Mouse (Mus musculus) T-helper 2 cell (primary cell): ENCODE measurements around the gene Pnpla8.

Experiments used
- in situ Hi-C: fragments of 300-600 bp; cut with MboI, MseI; formaldehyde crosslinking; loops from one replicate; pipeline ENCODE4 v1.15.1; 2025; ENCODE audit warnings: high pct_unique_total_duplicates

Gene Pnpla8

DNA sequence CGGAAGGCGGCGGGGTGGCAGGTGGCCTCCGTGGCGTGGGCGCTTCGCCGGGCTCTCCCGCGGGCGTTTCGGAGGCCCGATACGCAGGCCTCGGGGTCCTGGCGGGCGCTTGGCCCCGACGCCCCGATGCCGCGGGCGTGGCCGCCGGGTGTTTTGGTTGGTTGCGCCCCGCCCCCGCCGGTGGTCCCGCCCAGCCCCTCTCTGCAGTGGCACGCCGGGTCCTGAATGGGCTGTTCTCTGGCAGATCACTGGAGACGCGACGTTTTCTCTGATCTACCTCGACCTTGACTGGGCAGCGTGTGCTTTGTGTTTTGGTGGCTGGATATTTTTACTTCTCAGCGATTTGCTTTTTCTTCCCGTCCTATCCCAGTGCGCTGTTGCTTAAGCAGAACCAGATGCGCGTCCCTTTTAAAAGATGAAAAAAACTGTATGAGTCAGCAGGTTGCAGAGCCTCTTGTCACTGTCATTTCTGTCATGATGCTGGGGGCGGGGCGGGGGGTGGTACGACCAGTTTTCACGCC is 48.2 kb downstream of the Pnpla8 start:
- in situ Hi-C loops = loop anchor here (5.0 kb wide), 1 partner anchor 57 kb away; the partner anchor contains the start of gene Dnajb9

DNA sequence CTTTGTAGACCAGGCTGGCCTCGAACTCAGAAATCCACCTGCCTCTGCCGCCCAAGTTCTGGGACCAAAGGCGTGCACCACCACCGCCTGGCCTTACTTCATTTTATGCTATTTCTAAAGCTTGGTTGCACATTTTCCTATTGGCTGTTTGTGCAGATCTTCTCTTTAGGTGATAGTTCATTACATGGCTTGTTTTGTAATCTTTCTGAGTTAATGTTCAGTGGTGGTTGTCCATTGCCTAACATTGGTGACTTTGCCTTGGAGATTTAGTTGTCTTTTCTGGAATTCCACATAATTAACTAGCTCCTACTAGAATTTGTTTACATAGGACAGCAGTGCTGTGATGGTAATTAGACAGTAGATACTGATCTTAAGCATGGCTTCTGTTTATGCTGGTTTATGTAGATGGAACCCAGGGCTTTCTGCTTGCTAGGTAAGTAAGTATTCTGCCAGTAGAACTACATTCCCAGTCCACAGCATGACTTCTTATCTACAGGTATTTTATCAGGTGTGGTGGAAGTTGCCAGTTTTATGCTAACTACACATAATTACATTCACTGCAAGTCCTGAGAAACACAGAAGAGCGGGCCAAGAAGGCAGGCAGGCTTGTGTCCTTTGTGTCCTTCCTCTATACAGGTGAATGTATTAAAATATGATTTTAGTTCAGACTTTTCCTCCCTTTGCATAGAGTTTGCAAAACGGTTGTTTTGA is 53.1 kb downstream of the Pnpla8 start:
- in situ Hi-C loops = no loop called here

DNA sequence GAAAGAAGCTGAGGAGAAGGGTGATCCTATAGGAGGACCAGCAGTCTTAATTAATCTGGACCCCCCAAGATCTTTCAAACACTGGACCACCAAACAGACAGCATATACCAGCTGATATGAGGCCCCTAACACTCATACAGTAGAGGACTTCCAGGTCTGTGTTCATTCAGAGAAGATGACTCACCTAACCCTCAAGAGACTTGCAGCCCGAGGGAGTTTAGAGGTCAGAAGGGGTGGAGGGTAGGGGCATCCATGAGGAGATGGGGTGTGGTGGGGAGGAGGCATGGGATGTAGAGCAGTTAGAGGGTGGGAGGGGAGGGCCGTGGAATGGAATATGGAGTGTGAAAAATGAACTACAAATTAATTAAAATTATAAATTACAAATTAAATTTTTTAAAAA is 59.0 kb downstream of the Pnpla8 start:
- in situ Hi-C loops = loop anchor here (25.0 kb wide), 1 partner anchor 257 kb away; no protein-coding TSS in a partner anchor

DNA sequence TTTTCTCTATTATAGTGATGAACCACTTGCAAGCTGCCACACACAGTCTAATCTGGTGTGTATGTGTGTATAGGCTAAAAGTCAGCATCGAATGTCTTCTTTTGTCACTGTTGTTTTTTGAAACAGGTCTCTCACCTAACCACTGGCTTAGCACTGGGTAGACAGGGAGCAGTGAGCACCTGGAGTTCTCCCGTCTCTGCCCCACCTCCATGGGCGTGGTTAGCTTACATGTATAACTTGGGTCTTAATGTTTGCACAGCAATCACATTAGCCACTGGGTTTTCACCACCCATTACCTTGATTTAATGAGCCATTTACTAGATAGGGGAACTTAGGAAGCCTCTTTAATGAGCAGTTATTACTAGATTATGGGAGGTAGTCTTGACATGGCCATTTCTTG is 60.4 kb downstream of the Pnpla8 start:
- in situ Hi-C loops = loop anchor here (25.0 kb wide), 1 partner anchor 256 kb away; no protein-coding TSS in a partner anchor

DNA sequence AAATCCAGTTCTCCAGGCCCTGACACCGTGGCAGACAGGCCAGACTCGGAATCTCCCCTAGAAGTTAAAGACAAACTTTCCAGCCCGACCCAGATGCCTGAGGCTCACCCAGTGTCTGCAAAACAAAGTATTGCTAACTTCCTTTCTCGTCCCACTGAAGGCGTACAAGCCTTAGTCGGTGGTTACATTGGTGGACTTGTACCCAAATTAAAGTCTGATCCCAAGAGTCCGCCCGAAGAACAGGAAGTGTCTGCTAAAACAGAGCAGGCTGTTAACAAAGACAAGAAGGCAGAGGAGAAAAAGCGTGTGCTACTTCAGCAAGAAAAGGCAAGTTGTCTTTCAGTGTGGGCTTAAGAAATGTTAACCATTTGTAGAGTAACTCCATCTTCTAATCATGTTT is 62.2 kb downstream of the Pnpla8 start:
- in situ Hi-C loops = loop anchor here (25.0 kb wide), 1 partner anchor 254 kb away; no protein-coding TSS in a partner anchor

DNA sequence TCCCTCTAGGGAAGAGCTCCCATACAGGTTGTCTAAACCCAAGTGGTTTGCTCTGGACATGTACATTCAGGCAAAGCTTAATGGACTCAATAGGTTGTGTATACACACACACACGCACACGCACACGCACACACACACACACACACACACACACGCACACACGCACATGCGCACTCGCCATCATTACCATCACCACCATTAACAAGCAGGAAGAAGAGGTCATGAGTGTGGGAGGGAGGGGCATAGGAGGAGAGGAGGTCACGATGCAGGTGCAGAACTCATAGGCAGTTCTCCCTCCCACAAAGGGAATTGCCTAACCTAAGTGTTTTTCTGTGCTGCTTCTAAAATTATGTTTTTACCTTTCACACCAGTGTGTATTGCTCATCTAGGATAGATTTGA is 65.8 kb downstream of the Pnpla8 start:
- in situ Hi-C loops = loop anchor here (25.0 kb wide), 1 partner anchor 250 kb away; no protein-coding TSS in a partner anchor

DNA sequence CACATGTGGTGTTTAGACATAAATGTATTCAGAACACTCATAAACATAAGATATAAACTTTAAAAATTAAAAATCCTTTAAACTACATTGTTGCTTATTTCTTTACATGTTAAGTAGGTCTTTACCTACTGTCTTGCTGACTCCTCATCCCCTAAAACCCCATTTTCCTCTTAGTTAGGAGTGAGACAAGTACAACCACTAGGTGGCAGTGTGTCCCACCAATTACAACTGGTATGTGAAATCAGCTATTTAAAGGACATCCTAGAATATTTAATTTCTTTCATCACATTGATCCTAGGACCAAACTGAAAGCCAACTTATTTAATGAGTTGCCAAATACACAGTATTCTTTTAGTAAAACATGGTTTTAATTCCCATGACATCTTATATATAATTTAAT is 71.1 kb downstream of the Pnpla8 start:
- in situ Hi-C loops = loop anchor here (25.0 kb wide), 1 partner anchor 245 kb away; no protein-coding TSS in a partner anchor

DNA sequence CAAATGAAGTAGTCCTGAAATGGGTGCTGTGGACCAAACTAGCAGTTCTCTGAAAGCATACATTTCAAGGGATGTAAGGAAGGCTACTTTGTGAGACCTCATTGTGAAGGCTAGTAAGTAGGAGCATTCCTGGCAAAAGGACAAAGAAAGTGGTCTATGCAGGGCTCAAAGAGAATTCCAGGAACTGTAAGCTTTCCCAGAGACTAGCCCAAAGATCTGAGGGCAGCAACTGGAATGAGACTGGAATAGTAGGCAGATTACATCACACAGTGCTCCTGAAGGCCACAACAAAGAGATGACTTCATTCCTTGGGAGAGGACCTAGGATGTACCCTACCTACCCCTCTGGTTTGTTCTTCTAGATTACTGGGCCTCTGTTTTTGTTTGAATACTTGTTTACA is 79.6 kb downstream of the Pnpla8 start:
- in situ Hi-C loops = no loop called here

DNA sequence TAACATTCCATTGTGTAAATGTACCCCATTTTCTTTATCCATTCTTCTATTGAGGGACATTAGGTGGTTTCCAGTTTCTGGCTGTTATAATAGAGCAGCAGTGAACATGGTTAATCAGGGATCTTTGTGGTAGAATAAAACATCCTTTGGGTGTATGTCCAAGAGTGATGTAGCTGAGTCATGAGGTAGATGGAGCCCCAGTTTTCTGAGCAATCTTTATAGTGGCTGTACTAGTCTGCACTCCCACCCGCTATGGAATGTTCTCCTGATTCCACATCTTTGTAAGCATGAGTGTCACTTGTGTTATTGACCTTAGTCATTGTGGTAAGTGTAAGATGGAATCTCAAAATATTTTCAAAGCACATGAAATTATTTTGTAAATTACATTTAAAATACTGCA is 82.8 kb downstream of the Pnpla8 start:
- in situ Hi-C loops = no loop called here

DNA sequence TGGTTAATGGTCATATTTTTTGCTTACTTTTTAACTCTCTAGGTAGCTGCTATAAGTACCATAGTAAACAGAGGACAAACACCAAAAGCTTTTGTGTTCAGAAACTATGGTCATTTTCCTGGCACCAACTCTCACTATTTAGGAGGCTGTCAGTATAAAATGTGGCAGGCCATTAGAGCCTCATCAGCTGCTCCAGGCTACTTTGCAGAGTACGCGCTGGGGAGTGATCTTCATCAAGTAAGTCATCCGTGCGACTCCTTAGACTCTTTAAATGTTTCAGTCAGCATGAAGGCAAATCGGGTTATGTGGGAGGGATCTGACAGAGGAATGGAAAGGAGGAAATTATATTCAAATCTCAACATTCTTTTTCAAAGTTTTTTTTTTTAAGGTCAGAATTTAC is 83.7 kb downstream of the Pnpla8 start:
- in situ Hi-C loops = no loop called here

DNA sequence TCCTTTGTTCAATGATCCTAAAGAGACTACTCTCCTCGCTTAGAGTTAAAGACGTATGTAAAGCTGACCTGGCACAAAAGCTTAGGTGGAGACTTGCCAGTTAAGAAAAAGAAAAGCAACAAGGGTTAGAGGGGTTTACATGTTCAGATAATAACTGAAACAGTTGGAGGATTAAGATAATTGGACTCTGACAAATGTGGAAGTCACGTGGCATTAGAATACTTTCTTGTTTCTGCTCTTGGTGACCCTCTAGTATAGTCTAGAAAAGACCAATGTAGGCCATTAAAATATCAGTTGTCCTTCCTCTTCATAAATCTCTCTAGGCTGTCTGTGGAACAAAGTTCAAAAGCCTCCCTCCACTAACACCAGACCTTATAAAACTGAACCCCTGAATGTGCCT is 87.1 kb downstream of the Pnpla8 start:
- in situ Hi-C loops = no loop called here

DNA sequence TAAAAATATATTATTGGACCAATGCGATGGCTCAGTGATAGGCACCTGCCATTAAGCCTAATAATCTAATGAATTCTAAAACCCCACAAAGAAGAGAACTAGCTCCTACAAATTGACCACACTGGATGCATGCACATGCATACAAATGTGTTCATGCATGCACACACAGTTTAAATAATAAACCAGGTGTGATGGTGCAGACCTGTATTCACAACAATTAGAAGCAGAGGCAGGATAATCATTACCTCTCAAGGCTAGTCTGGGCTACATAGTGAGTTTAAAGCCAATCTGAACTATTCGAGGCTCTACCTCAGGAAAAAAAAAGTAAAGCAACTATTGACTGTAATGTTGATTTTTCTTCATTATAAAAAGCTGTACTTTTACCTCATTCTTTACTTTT is 94.0 kb downstream of the Pnpla8 start:
- in situ Hi-C loops = no loop called here

DNA sequence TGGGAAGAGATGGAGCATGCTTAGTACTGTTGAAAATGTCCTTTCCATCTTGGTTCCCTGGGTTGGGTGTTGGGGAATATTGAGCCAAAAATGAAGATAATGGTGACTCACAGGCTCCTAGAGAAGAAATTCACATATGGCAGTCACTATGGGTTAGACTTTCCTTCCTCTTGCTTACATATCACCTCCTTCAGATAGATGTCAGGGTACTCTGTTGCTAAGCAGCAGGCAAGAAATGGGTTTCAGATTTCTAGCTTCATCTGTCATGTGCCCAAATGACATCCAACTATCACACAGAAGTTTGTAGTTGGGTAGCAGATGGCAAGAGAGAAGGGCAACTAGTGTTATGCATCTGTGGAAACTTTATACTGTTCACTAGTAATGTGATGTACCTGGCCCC is 103.9 kb downstream of the Pnpla8 start:
- in situ Hi-C loops = no loop called here

DNA sequence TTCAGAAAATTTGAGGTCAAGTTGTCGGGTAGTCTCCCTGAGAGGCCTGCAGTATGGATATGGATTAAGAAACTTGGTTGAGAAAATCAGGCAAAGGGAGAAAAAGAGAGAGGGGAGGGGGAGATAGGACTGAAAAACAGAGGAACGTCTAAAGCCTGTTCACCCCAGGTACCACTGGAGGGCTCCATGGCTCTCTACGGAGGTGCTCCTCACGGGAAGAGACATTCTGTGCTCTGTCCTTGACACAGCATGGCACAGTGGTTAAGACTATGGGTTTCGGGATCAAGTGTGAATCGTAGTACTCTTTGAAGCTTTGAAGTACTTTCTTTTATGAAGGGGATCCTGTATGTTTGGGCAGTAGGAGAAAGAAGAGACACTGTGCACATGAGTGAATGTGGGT is 106.3 kb downstream of the Pnpla8 start:
- in situ Hi-C loops = no loop called here

DNA sequence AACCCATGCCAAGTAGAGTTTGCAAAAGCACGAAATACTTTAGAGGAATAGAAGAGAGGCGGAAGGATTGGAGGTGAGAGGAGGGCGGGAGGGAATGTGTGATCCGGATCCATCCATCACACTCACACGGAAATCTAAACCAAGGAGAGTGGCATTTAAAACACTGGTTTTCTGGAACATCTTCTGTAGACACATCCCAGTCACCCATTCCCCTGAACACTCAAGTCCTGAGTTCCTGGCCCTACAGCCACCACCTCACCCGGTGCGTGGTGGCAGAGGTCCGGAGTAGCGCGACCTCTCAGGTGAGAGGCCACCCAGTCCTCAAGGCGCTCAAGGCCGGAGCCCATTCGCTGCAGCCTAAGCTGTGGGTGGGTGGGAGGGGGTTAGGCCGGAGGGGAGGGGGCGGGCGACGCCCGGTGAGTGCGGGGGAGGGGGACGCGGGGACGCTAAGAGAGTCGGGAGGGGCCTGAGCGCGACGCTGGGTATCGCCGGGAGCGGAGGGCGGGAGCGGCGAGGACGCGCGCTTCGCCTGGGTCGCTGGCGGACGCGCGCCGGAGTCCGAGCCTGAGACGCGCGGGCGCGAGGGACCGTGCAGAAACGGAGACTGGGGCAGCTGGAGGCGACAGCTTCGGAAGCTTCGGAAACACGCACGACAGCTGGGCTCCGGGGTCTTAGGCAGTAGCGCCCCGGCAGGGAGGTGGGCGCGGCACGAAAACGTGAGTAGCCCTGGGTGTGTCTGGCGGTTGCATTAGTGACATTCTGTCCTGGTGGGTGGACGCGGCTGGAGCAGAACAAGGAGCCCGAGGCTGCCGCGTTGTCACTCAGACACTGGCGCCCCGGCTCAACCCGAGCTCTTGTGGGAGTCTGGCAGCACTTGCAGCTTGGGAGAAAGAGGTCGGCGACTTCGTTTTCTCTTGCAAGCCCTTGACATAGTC is 107.5 kb downstream of the Pnpla8 start, which contains the start of gene Nrcam:
Gene Nrcam, plus strand, starts transcription at position 505 of the 935 bp plus-strand sequence.
- in situ Hi-C loops = no loop called here

DNA sequence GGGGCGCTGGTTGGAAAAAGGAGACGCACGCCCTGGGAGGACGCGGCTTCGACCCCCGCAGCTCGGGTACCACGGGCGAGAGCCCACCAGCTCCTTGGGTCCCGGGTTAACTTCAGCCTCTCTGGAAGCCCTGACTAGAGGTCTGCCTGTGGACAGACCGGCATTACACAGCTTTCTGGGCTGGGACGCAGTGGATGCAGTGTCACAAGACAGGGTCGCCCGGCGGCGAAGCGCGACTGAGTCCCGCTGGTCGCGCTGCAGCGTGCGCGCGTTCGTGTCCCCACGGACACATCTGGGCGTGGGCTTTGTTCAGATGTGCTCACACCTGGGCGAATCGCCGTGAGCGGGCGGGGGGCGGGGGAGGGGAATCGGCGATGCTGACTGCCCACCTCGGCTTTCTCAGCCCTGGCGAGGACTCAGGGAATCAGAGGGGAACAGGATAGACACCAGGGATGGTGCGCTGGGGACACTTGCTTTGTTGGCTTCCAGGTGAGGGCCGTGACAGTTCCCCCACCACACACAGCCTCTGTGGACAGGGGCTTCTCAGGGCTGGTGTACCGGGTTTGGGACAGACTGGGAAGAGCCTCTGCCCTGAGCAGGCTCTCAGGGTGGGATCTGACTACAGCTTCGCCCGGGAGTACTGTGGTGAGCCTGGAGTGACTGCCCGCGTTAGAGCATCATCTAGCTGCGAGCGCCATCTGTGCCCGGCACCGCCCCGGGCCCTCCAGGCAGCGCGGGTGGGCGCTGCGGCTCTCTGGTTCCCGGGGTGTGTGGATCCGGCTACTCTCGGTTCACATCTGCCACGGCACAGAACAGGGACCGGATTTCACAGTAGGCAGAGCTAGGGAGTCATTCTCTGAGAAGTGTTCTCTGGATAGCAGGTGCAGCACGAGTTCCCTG is 108.4 kb downstream of the Pnpla8 start:
- in situ Hi-C loops = no loop called here

DNA sequence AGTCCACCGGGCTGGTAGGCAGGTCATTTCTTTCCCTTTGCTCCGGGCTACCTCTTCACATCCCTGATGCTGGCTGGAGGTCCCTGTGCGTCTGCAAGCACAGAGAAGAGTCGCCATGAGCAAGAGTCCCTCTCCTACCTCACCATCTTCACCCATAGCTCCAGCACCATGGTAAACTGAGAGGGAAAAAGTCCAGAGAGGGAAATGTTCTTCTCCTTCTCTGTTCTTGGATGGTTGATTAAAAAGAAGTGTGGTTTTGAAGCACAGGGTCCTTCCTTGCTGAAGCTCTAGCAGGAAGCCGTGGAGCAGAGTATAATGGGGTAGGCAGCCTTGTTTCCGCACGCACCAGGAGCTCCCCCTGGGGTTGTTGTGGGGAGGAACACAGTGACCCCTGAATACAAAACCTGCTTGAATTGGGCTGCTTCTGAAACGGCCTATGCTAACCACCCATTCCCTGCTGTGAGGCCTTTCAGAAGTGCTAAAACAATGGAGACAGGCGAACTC is 109.1 kb downstream of the Pnpla8 start:
- in situ Hi-C loops = no loop called here

DNA sequence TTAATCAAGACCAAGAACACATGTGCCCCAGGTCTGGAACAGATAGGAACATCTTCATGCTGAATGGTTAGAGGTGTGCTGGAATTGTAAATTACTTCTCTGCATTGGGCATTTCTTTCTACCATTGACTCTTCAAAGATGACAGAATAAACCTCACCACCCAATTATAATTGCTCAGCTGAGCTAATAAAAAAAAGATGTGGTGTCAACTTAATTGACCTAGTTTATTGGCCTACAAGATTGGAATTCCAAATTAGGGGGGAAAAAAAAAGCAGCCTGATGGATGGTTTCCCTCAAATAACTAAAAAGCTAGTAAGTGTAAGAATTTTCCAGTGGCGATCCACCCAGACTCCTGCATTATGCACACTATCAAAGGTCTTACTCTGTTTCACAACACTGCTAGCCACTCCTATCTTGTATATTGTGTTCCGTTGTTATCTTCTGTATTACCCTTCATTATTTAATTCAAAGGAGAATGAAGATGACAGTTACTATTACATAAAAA is 116.0 kb downstream of the Pnpla8 start:
- in situ Hi-C loops = no loop called here

DNA sequence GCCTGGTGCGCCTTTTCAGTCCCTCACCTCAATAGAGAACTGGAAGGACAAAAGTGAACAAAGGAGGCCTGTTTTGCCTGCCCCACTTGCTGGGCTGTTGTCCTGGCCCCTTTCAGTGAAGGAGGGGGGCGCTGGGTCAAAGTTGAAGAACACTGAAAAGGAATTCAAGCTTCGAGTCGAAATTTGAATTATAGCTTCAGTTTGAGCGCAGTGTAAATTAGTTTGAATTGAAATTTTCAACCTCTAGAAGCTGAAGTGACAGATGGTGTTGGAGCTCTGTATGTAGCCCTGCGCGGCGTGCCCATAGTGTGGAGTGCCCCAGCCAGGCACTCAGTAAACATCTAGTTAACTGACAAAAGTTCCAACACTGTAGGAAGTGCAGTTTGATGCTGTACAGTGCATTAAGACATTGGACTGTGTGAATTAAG is 117.0 kb downstream of the Pnpla8 start:
- in situ Hi-C loops = no loop called here

DNA sequence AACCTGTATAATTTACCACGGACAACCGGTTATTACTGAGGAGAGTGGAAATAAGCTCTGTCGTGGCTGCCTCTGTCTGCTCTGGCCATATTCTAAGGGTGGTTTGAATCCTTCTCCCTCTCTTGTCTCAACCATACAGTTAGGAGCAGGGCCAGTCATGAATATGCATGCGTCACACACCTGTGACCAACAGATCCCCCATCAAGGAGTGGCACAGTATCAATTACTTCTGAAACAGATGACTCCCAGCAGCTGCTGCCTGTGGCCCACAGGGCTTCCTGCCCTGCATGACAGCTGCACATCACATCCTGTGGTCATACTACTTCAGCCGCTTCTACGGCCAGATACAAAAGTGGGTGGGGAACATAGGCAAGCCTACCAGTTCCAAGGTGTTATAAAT is 122.9 kb downstream of the Pnpla8 start:
- in situ Hi-C loops = no loop called here

DNA sequence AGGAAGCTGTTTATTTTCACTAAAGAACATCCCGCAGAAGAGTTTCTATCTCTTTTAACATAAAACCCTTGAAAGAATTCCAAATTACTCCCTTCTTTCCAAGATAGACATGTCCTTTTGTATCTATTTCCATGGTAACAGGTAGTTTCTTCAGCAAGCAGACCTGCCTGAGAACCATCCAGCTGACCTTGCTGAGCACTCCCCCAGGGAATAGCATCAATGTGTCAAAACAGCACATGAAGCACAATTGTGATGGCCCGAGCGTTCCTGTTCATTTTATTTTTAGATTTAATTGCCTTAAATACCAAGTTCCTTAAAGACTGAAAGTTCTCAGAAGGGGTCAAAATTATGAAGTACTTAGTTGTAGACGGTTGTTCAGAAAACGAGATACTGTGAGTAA is 124.1 kb downstream of the Pnpla8 start:
- in situ Hi-C loops = no loop called here
